Mouse (Mus musculus) brain, embryonic 14.5 days (tissue): ENCODE results near the gene Pex14.

Source experiments
- CTCF ChIP-seq: fragments of 200-500 bp; IDR thresholded peaks from 2 replicates; pipeline ENCODE4 v1.5.1; 2012; ENCODE audit warnings: inconsistent platforms, mild to moderate bottlenecking, moderate library complexity, borderline replicate concordance; ENCODE audit not compliant: insufficient read depth, insufficient read length; ENCODE audit errors: extremely low read depth
- POLR2A ChIP-seq: fragments of 200-500 bp; IDR thresholded peaks from 2 replicates; pipeline ENCODE4 v1.6.1; 2012; ENCODE audit warnings: mild to moderate bottlenecking, inconsistent platforms, borderline replicate concordance; ENCODE audit not compliant: poor library complexity, insufficient read depth, insufficient read length, severe bottlenecking; ENCODE audit errors: extremely low read depth

DNA sequence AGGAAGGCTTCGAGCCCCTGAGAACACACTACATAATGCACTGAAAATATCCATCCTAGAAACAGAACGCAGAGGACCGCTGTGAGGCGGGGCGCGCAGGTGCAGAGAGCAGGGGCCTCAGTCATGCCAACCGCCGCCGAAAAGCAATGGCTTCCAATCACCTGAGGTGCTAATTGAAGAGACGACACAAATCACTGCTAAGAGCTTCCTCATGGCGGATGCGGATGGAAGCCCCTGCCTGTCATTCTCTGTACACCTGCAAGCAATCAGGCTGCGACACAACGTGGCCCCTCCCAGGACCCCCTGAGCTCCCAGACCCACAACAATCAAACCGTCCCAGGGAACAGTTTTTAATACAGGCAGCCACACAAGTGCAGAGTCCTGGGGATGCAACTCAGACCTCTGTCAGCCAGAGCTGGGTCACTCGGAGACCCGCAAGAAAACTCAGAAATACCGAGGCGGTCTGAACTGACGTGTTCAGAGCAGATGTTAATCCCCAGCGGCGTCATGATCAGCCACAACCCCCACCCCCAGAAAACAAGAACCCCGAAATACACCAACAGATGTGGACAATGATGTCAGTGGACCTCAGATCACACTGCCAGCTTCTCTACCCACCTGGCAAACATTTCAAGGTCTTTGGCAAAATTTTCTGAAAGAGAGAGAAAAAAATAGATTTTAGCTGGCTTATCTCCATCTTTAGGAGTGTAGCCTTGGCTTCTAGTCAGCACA is 31.5 kb upstream of the Pex14 start:
- no peak for TF ChIP-seq CTCF
- TF ChIP-seq POLR2A = no peak
